Mouse (Mus musculus) bone marrow, adult 2 months (tissue): ENCODE measurements at regions not wholly inside any gene's neighbourhood (a gene's known extent, or its start where the extent isn't known, plus 50 kb on each side); places are given as distances from the start of the nearest gene placed in this dataset.

Source experiments
- CTCF ChIP-seq: fragments of 200-500 bp; IDR thresholded peaks from 2 replicates; pipeline ENCODE4 v1.5.1; 2011; ENCODE audit warnings: low read length, control low read depth; ENCODE audit not compliant: control insufficient read depth, insufficient read depth
- POLR2A ChIP-seq: fragments of 200-500 bp; IDR thresholded peaks from 2 replicates; pipeline ENCODE4 v1.6.1; 2011; ENCODE audit warnings: low read depth, mild to moderate bottlenecking, control low read depth, low read length, borderline replicate concordance; ENCODE audit not compliant: control insufficient read depth

DNA sequence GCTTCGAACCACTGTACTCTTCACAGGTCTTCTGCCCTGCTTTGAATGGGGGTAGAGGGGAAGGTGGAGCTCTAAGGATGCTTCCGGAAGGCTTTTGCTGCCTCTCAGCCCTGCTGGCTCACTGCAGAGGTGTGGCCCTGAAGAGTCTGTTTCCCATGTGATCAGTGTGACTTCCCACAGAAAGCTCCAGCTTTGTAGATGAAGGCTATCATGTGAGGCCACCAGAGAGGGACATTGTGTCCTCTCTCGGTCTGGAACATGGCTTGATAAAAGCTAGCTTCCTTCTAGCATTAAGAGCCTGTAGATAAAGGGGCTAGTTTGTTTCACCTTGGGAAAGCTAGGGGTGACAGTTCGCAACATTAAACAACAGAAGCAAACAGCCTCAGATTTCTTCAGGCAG, 127.3 kb upstream of the Teddm2 start:
- no peak for TF ChIP-seq CTCF
- TF ChIP-seq POLR2A: no peak
